11 mouse cellular contexts compared by ENCODE assay signal in genomic region chr4:109432668-109433375, GRCm38 (mm10). TPM values are rescaled to one million over a fixed set of nuclear protein-coding genes. Genes with fewer than 3 reads are reported as not detected.
DNase-seq lines count a peak whose midpoint lies in the region; ATAC-seq lines count a peak whose summit lies in the region.
"Had no signal": no experiment of that assay in that cellular context is flagged by ENCODE, and none has a peak within 500 bp of the region (broad histone marks: within the 10 kb centered on the region; RNA-seq: fewer than 3 reads in every experiment).

No protein-coding gene starts in this region.

- peak overlapping the region; percentile 43; the same call in 1 of the 2 replicates for H3K27ac ChIP-seq in heart, embryonic 16.5 days (ENCODE audit: low read length)
- H3K27ac ChIP-seq in embryonic facial prominence, embryonic 12.5 days, result no peak overlapping the region
- H3K27ac ChIP-seq in hindbrain, embryonic 15.5 days (replicated peaks), result no peak overlapping the region
- H3K27ac ChIP-seq in liver, embryonic 16.5 days (ENCODE audit: low read length), result no peak overlapping the region

- ATAC-seq in heart, embryonic 16.5 days (replicated peaks; ENCODE audit: extremely low read depth, insufficient read depth, low FRiP score), result no peak; the same call in 1 of the 2 replicates
- no peak for ATAC-seq in embryonic facial prominence, embryonic 12.5 days (ENCODE audit: insufficient number of reproducible peaks, insufficient read depth, low FRiP score, low TSS enrichment)
- 0 out of 2 replicates have a peak, but pooled peaks have one; percentile 32 for ATAC-seq in hindbrain, embryonic 15.5 days (ENCODE audit: low FRiP score, low read depth)
- no peak for ATAC-seq in liver, embryonic 16.5 days (ENCODE audit: low read depth)
- ATAC-seq: intestine, embryonic 16.5 days had no signal

- no peak for DNase-seq in heart, adult 9 months (ENCODE audit: low spot score in 2 of 2)
- no peak for DNase-seq in frontal cortex, postnatal 36 days (ENCODE audit: low spot score in 2 of 2)
- DNase-seq in frontal cortex, postnatal 25 days (ENCODE audit: low spot score in 2 of 2), result no peak
- DNase-seq in kidney, adult 18-20 months, result no peak

- no peak overlapping the region for H3K9ac ChIP-seq in heart, embryonic 16.5 days (ENCODE audit: low read length)
- peak overlapping the region; percentile 25; the same call in 1 of the 2 replicates for H3K9ac ChIP-seq in embryonic facial prominence, embryonic 12.5 days
- no peak overlapping the region for H3K9ac ChIP-seq in hindbrain, embryonic 15.5 days
- H3K9ac ChIP-seq in liver, embryonic 16.5 days (ENCODE audit: low read depth, low read length), result peak overlapping the region; percentile 15; the same call in 1 of the 2 replicates

- WGBS in heart, embryonic 16.5 days, result 70% methylated on average over 16 of the region's 16 CpGs
- 45% methylated on average over 16 of the region's 16 CpGs for WGBS in embryonic facial prominence, embryonic 12.5 days
- 82% methylated on average over 16 of the region's 16 CpGs for WGBS in hindbrain, embryonic 15.5 days
- WGBS in liver, embryonic 16.5 days (ENCODE audit: insufficient replicate concordance), result 71% methylated on average over 16 of the region's 16 CpGs

- H3K27me3 ChIP-seq in heart, embryonic 16.5 days (ENCODE audit: control insufficient read depth, insufficient read depth, low read length), result no peaks in the 10 kb centered on the region
- no peaks in the 10 kb centered on the region for H3K27me3 ChIP-seq in embryonic facial prominence, embryonic 12.5 days
- no peaks in the 10 kb centered on the region for H3K27me3 ChIP-seq in hindbrain, embryonic 15.5 days
- H3K27me3 ChIP-seq in liver, embryonic 16.5 days (ENCODE audit: control insufficient read depth, insufficient read depth, low read depth, low read length), result no peaks in the 10 kb centered on the region
- H3K27me3 ChIP-seq: CH12.LX had no signal

- H3K4me2 ChIP-seq in heart, embryonic 16.5 days (ENCODE audit: low read depth, low read length), result no peak overlapping the region
- no peak overlapping the region for H3K4me2 ChIP-seq in embryonic facial prominence, embryonic 12.5 days (replicated peaks)
- no peak overlapping the region for H3K4me2 ChIP-seq in hindbrain, embryonic 15.5 days
- H3K4me2 ChIP-seq in liver, embryonic 16.5 days (ENCODE audit: low read depth, low read length), result no peak overlapping the region

- H3K36me3 ChIP-seq in heart, embryonic 16.5 days (ENCODE audit: control insufficient read depth, insufficient read depth), result no peaks in the 10 kb centered on the region
- H3K36me3 ChIP-seq in embryonic facial prominence, embryonic 12.5 days, result no peaks in the 10 kb centered on the region
- no peaks in the 10 kb centered on the region for H3K36me3 ChIP-seq in hindbrain, embryonic 15.5 days
- H3K36me3 ChIP-seq in liver, embryonic 16.5 days (ENCODE audit: control insufficient read depth, insufficient read depth), result no peaks in the 10 kb centered on the region

- peaks cover 17% of the 10 kb centered on the region for H3K4me1 ChIP-seq in heart, embryonic 16.5 days (ENCODE audit: control insufficient read depth, insufficient read depth, low read length)
- peaks cover 6% of the 10 kb centered on the region; the same call in 1 of the 2 replicates for H3K4me1 ChIP-seq in embryonic facial prominence, embryonic 12.5 days
- no peaks in the 10 kb centered on the region for H3K4me1 ChIP-seq in hindbrain, embryonic 15.5 days (replicated peaks)
- H3K4me1 ChIP-seq in liver, embryonic 16.5 days (ENCODE audit: control insufficient read depth, low read depth, low read length), result peaks cover 27% of the 10 kb centered on the region

- H3K4me3 ChIP-seq in heart, embryonic 16.5 days (ENCODE audit: low read length), result no peak overlapping the region
- no peak overlapping the region for H3K4me3 ChIP-seq in embryonic facial prominence, embryonic 12.5 days
- H3K4me3 ChIP-seq in hindbrain, embryonic 15.5 days, result no peak overlapping the region
- no peak overlapping the region for H3K4me3 ChIP-seq in liver, embryonic 16.5 days (ENCODE audit: low read depth, low read length)
- H3K4me3 ChIP-seq: erythroblast, embryonic 14.5 days had no signal

- H3K9me3 ChIP-seq in heart, embryonic 16.5 days (replicated peaks; ENCODE audit: control insufficient read depth, low read length), result no peaks in the 10 kb centered on the region
- H3K9me3 ChIP-seq in embryonic facial prominence, embryonic 12.5 days, result no peaks in the 10 kb centered on the region
- H3K9me3 ChIP-seq in hindbrain, embryonic 15.5 days, result no peaks in the 10 kb centered on the region
- H3K9me3 ChIP-seq in liver, embryonic 16.5 days (replicated peaks; ENCODE audit: control insufficient read depth, low read length), result no peaks in the 10 kb centered on the region

RNA-seq across cellular contexts. Expression of gene Ttc39a, which starts 26.4 kb away (rescaled TPM):
- polyA plus RNA-seq in heart, embryonic 16.5 days (2015; fragmentation: Nextera tagmentation; extraction: Ambion mirVana), result 6.7 and 7.7 TPM in 2 replicates
- 3.6 and 4.2 TPM in 2 replicates for polyA plus RNA-seq in embryonic facial prominence, embryonic 12.5 days (2016; fragmentation: Nextera tagmentation; extraction: Ambion mirVana)
- 3.2 and 3.9 TPM in 2 replicates for polyA plus RNA-seq in hindbrain, embryonic 15.5 days (2015; fragmentation: Nextera tagmentation; extraction: Ambion mirVana)
- polyA plus RNA-seq in liver, embryonic 16.5 days (2015; fragmentation: Nextera tagmentation; extraction: Ambion mirVana), result 10.4 and 11.8 TPM in 2 replicates

RNA-seq across cellular contexts. Expression of gene Rnf11, which starts 51.7 kb away (rescaled TPM):
- 41.1 and 41.5 TPM in 2 replicates for polyA plus RNA-seq in heart, embryonic 16.5 days (2015; fragmentation: Nextera tagmentation; extraction: Ambion mirVana)
- polyA plus RNA-seq in embryonic facial prominence, embryonic 12.5 days (2016; fragmentation: Nextera tagmentation; extraction: Ambion mirVana), result 50.0 and 52.4 TPM in 2 replicates
- 65.5 and 67.3 TPM in 2 replicates for polyA plus RNA-seq in hindbrain, embryonic 15.5 days (2015; fragmentation: Nextera tagmentation; extraction: Ambion mirVana)
- 25.9 and 29.3 TPM in 2 replicates for polyA plus RNA-seq in liver, embryonic 16.5 days (2015; fragmentation: Nextera tagmentation; extraction: Ambion mirVana)

Comparison
In these comparisons a context has a peak if more than half of its experiments do, and no peak if none do; other contexts are left out.
1. H3K9ac ChIP-seq: peak in embryonic facial prominence, embryonic 12.5 days (single experiment) and liver, embryonic 16.5 days (single experiment); none in heart, embryonic 16.5 days (single experiment) and hindbrain, embryonic 15.5 days (single experiment).